Mouse (Mus musculus): ENCODE data around the gene Slc1a6.
"Not testable (repeated sequence)": the region's sequence is repeated elsewhere in the genome, so short reads cannot be mapped to it uniquely, and the experiment has no call there.

Gene Slc1a6

DNA sequence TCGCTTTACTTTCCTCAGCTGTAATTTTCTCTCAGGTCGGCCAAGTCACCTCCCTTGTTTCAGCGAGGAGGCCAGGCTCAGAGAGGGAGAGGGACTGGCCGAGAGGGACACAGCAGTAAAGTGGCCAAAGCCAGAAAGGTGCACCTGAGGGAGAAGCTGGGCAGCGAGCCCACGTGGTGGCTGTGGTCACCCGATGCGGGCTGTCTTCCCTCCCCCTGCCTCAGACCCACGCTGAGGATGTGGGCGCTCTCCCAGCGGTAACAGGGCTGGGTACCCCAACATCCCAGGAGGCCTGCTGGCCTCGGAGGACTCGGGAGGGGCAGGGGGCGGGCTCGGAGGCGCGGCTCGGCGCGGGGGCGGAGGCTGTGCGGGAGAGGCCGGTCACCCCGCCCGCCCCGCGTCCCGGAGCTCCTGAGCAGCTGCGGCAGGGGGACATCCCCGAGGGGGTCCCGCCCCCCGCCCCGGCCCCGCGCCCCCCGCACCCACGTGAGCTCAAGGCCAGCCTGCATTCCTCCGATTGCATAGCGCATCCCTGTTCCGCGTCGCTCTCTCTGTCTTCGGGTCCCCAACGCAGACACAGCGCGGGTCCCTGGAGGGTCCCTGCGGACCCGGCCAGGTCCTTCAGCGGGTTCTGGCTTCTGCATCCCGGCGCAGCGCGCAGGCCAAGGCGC, at the start of gene Slc1a6:
Gene Slc1a6 (plus strand): TSS at position 516 of the 671 bp plus-strand sequence.
- DNase-seq (ENCODE audit: inconsistent ontology term): peak; percentile 51

GRCm38 (mm10) chr10:78739821-78740220, 40.5 kb upstream of the Slc1a6 start:
- DNase-seq (ENCODE audit: inconsistent ontology term): no peak

GRCm38 (mm10) chr10:78743721-78744120, 36.6 kb upstream of the Slc1a6 start:
- DNase-seq (ENCODE audit: inconsistent ontology term): no peak

DNA sequence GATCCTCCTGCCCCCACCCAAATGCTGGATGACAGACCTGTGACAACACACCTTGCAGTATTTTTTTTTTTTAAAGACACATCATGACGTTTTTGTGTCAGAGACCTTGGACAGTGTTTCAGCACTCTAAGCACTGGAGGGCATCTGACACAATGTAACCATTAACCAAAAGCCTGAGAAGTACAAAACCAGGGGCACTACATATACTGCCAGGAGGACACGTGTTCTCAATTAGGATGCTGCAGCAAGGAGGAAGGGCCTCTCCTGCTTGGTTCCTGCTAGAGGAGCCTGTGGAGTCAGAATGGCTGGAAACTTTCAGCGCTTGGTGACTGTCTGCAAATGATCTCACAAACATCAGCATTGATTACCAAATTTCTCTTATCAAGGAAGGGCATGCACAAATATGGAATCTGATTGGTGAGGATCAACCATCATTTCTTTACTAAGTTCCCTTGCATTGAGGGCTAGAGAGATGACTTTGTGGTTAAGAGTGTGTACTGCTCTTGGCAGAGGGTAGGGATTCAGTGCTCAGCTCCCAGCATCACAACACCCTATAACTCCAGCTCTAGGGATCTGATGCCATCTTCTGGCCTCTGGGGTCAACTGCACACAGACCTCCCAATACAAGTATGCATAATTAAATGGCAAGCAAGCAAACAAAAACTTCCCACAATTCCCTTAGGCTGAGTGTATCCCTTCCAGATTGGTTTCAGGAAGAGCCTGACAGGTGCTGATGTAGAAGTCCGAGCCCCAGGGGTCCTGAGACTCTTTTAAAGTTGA, 34.7 kb upstream of the Slc1a6 start:
- no peak for DNase-seq (ENCODE audit: inconsistent ontology term)

DNA sequence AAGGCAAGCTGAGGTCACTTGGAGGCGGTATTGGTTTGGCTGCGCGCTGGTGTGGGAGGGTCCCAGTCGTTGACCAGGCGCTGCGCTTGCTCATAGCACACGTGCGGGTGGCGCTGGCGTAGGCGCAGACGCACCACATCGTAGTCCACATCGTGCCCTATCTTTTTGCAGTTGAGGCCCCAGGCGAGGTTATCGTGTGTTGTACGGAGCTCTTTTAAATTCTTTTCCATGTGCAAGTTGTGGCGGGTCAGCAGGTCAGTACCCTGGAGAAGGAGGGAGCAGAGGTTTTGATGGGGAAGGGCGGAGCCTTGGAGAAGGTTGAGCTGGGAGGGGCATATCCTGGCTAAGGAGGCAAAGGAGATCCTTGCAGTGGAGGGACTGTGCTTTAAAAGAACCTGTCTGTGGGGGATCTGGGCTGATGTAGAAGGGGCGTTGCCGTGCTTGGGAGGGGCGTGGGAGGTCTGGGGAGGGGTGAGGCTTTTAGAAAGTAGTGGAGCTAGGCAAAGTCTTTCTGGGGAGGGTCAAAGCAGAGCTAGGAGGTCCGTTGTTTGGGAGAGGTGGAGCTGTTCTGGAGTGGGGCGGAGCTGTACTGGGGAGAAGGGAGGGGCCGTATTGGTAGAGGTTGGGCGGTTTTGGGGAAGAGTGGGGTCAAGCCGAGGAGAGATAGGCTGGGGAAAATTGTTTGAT, 33.1 kb upstream of the Slc1a6 start:
- peak; percentile 33 for DNase-seq (ENCODE audit: inconsistent ontology term)

DNA sequence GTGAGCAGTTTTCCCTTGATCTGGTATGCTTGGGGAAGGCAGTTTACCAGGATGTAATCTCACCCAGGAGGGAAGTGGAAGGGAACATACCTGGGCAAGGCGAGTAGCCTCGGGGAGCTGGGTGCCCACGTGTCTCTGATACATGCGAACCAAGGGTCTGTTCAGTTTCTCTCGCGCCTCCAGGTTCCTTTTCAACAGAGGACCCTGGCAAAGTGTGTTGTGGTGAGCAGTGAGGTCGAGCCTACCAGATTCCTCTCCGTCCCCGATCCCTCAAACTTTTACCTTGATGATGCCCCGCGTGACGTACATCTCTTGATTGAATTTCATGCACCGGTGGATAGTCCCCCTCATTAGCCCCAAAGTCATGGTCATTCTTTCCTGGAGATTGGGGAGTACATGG, 32.1 kb upstream of the Slc1a6 start:
- DNase-seq (ENCODE audit: inconsistent ontology term): no peak

DNA sequence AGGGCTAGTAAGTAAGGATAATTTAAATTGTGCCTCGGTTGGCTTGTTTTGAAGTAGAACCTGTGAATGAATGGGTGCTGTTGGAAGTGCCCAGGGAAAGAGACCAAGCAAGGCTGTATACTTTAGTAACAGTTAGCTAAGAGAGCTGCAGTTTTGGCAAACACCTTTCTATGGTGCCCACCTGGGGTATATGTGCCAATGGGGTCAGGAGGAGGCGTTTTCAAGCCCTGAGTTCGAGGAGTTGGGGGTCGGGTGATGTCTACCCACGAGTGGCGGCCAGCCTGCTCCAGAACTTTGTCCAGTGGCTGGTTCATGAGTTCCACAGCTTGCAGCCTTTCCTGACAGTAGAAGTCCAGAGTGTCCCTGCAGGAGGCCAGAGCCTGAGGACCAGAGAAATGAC, 31.4 kb upstream of the Slc1a6 start:
- DNase-seq (ENCODE audit: inconsistent ontology term): no peak

GRCm38 (mm10) chr10:78752452-78753191, 27.7 kb upstream of the Slc1a6 start, which contains the start of gene Ccdc105:
Ccdc105 (minus strand) TSS chr10:78753065.
- peak; percentile 80 for DNase-seq (ENCODE audit: inconsistent ontology term)

- DNase-seq (ENCODE audit: inconsistent ontology term): peak; percentile 38
Measured at GRCm38 (mm10) chr10:78756021-78756420, 24.3 kb upstream of the Slc1a6 start.

GRCm38 (mm10) chr10:78765570-78765969, 14.7 kb upstream of the Slc1a6 start:
- DNase-seq (ENCODE audit: inconsistent ontology term): no peak

DNA sequence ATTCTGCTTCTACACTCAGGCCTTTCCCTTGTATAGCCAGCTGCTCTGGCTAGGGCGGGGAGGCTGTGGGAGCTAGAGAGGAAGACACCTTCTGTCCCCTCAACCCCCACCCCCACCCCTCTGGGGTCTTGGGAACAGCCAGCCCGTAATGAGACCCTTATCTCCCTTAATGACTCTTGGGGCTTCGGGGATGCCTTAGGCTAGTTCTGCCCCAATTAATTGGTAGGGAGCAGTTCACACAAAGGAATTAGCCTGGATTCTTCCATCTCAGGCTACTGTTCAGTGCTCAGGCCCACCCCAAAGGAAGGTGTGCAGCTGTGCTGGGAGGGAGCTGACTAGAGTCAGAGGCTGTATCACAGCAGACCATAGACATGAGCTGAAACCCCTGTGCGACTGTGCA, 4.5 kb upstream of the Slc1a6 start:
- no peak for DNase-seq (ENCODE audit: inconsistent ontology term)

DNA sequence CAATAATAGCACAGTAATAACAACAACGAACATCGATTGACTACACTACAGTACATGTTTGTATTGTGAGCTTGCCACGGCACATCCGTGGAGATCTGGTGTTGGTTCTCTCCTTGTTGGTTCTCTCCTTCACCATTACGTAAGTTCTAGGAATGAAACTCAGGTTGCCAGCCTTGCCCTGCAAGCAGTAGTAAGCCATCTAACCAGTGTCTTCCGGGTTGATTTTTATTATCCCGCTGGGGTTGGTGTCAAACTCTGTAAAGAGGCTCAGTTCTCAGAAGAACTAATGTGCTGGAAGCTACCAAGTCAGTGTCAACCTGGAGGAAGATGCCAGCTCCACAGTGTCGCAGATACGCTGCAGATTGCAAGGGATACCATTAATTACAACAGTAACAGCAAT, 769 bp upstream of the Slc1a6 start:
- no peak for DNase-seq (ENCODE audit: inconsistent ontology term)

GRCm38 (mm10) chr10:78787566-78788087, 7.3 kb downstream of the Slc1a6 start:
- DNase-seq (ENCODE audit: inconsistent ontology term): peak; percentile 46

DNA sequence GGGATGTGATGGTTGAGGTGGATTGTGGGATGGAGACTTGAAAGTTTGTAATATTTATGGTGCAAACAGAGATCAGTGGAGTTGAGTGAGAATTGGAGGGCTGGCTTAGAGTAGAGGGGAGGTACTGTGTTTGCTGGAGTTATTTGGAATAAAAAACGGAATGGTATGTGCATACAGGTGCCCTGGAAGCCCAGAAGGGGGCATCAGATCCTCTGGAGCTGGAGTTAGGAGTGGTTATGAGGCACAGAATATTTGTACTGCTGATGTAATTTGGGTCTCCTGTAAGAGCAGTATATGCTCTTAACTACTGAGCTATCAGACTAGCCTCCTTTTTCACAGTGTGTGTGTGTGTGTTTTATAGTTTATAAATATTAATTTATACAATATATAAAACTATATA, 10.3 kb downstream of the Slc1a6 start:
- no peak for DNase-seq (ENCODE audit: inconsistent ontology term)

- DNase-seq (ENCODE audit: inconsistent ontology term): no peak
Measured at GRCm38 (mm10) chr10:78801449-78801848, 21.2 kb downstream of the Slc1a6 start.

DNA sequence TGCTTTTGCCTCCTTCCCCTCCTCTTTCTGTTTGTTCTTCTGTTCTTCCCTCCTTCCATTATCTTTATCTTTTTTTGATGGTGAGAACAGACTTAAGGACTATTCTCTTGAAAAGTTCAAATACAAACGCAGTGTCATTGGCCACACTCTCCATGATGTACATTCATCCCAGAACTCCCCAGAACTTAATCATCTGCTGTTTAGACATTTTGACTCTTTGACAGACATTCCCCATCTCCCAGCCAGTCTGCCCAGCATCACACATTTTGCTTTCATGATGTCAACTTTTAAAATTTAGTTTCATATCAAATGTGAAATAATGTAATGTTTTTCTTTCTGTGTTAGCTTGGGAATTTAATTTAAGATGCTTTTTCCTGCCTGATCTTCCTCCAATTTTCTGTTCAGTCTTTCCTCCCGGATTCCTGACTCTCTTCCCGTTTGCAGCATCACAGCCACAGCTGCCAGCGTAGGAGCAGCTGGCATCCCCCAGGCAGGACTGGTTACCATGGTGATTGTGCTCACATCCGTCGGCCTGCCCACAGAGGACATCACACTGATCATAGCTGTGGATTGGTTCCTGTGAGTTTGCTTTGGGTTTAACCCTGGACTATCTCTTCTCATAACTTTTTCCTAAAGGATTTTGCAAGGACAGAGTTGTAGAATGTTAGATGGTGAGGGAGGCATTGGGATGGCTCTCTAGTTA, 32.2 kb downstream of the Slc1a6 start:
- no peak for DNase-seq (ENCODE audit: inconsistent ontology term)

DNA sequence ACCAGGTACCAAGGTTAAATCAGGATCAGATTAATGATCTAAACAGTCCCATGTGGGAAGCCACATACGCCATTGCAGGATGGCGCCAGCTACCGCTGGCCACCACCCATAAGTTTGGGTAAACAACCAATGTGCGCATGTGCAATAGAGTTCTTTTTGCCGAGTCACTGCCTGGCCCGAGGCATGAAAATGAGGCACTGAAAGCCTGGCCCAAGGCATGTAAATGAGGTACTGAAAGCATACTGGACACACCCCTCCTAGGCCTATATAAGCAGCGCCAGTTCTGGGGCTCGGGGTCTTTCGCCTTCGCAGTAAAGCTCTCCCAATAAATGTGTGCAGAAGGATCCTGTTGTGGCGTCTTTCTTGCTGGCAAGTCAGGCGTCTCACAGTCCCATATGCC, 60.2 kb downstream of the Slc1a6 start:
- not testable (repeated sequence) for DNase-seq (ENCODE audit: inconsistent ontology term)

- DNase-seq (ENCODE audit: inconsistent ontology term): no peak
Measured at GRCm38 (mm10) chr10:78852066-78852465, 71.8 kb downstream of the Slc1a6 start, which contains the start of gene Olfr1356. Olfr1356 (minus strand) TSS chr10:78852166.

All from Muller cell, postnatal 12 days (primary cell).